Mouse (Mus musculus): ENCODE results near the gene Morn1.

DNA sequence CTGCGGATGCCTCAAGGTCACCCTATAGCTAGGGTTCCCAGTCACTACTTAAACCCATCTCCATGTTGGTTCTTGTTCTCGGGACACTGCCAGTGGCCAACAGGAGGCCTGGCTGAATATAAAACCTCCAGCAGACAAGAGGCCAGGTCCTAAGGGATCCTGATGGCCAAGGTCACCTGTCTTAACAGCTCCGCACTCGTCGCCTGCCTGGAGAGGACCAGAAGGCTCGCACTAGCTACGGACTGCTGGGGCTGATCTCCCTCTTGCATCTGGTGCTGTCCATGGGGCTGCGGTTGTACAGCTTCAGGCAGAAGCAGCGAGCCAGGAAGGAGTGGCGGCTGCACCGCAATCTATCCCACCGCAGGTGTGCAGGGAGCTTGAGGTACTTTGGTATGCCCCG lies 16.2 kb upstream of the Morn1 start:
- no peak for TF ChIP-seq CTCF (IDR thresholded peaks at IDR 0.05; ENCODE audit: control insufficient read depth, insufficient read depth, insufficient replicate concordance, low read depth, low read length)
- no peak for TF ChIP-seq POLR2A (IDR thresholded peaks at IDR 0.05; ENCODE audit: control insufficient read depth, low read depth, low read length)
